Mouse (Mus musculus) frontal cortex, postnatal 10 days (tissue): ENCODE data around the gene Zfp786.
"Not testable (repeated sequence)": the region's sequence is repeated elsewhere in the genome, so short reads cannot be mapped to it uniquely, and the experiment has no call there.

Source experiments
- DNase-seq, 2 experiments: peaks; one replicate each; pipeline ENCODE4 v3.0.0; 2022; ENCODE audit warnings: low spot score in 2 of 2, mixed read lengths in 1 of 2

Gene Zfp786

GRCm38 (mm10) chr6:47781091-47781968 lies 49.3 kb downstream of the Zfp786 start:
- no peak for DNase-seq

DNA sequence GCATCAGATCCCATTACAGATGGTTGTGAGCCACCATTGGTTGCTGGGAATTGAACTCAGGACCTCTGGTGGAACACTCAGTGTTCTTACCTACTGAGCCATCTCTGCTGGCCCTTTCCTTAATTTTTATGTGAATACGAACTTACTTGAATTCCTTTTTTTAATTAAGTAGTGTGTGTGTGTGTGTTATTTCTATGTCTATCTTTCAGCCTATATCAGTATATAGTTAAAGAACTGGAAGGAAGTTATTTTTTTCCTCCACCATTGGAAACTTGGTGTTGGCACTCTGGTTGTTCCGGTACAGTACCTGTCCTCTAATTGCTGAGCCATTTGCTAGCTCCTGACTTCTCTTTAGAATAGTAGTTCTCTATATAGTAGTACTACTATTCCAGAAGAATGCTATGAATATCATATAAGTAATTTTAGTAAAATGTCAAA lies 50.1 kb downstream of the Zfp786 start:
- DNase-seq, result no peak

- not testable (repeated sequence) for DNase-seq
Observed at GRCm38 (mm10) chr6:47771760-47772159, 58.9 kb downstream of the Zfp786 start.

- not testable (repeated sequence) for DNase-seq
Observed at GRCm38 (mm10) chr6:47771113-47771512, 59.6 kb downstream of the Zfp786 start.

DNA sequence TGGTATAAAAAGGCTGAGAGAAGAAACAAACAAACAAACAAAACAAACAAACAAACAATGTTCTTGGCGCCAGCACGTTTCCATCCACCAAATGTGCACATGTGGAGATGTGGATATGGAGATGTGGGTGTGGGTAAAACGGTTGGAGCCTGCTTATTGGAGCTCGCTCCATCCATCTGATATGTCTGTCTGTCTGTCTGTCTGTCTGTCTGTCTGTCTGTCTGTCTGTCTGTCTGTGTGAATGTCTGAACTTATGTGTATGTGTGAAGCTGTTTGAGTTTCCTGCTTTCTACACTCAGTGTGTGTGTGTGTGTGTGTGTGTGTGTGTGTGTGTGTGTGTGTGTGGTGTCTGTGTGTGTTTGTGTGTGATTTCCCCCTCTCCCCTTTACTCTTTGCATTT lies 60.8 kb downstream of the Zfp786 start:
- DNase-seq, result not testable (repeated sequence)
